Mouse (Mus musculus): ENCODE data around the gene Serpina10. TPM values are rescaled to one million over a fixed set of nuclear protein-coding genes. Genes with fewer than 3 reads are reported as not detected.

Gene Serpina10
- total and polyA plus RNA-seq, 3 experiments, result 0.07 to 0.12 TPM; not detected in 1

DNA sequence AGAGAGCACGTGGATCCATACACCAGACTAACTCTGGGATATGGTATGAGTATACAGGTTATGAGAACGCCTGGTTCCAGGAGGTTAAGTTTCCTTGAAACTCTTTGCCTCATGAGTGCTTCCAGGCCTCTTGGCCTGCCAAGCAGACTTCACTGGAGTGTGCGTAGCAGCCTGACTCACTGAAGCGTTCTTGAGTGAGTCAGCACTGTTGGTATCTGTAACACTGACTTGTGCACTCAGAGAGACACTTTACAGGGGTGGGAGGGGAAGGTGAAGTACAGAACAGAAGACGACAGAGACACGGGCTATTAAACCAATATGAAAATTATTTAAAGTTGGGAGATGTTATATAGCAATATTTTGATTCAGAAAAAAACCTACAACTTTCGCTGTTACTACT lies 66.1 kb downstream of the Serpina10 start:
- H3K9ac ChIP-seq (ENCODE audit: control insufficient read depth, low read depth, low read length, poor library complexity, severe bottlenecking), result no peak overlapping the region
- peak; percentile 25 for DNase-seq (ENCODE audit: low read depth, low spot score)
- H3K9me3 ChIP-seq (replicated peaks; ENCODE audit: insufficient read depth, low read length), result no peaks in the 10 kb centered on the region
- H3K36me3 ChIP-seq (ENCODE audit: control insufficient read depth in 1 of 2, insufficient read depth in 2 of 2, low read length in 2 of 2), result no peaks in the 10 kb centered on the region
- no peaks in the 10 kb centered on the region for H3K4me1 ChIP-seq (ENCODE audit: control insufficient read depth in 1 of 2, insufficient read depth in 2 of 2, low read length in 2 of 2)
- no peaks in the 10 kb centered on the region for H3K79me2 ChIP-seq (ENCODE audit: control insufficient read depth, insufficient read depth, low read length, poor library complexity)
- no peak overlapping the region for H3K4me3 ChIP-seq (ENCODE audit: control insufficient read depth in 1 of 2, insufficient read depth in 1 of 2, low read depth in 2 of 2, low read length in 2 of 2)
- TF ChIP-seq SMC3 (IDR thresholded peaks at IDR 0.05; ENCODE audit: low read depth, low read length), result no peak
- no peak for TF ChIP-seq SIN3A (IDR thresholded peaks at IDR 0.05; ENCODE audit: low read length)
- TF ChIP-seq JUND (IDR thresholded peaks at IDR 0.05; ENCODE audit: low read depth, low read length), result no peak
- no peak for TF ChIP-seq EP300 (IDR thresholded peaks at IDR 0.05; ENCODE audit: low read depth in 1 of 2, low read length in 2 of 2)
- no peak for TF ChIP-seq POLR2A (IDR thresholded peaks at IDR 0.05; ENCODE audit: control insufficient read depth in 1 of 2, insufficient read depth in 1 of 2, low read depth in 1 of 2, low read length in 2 of 2, poor library complexity in 1 of 2)
- TF ChIP-seq RCOR1 (IDR thresholded peaks at IDR 0.05; ENCODE audit: low read depth, low read length), result no peak
- no peak for TF ChIP-seq MXI1 (IDR thresholded peaks at IDR 0.05; ENCODE audit: low read depth, low read length)
- no peak for TF ChIP-seq CTCF (IDR thresholded peaks at IDR 0.05 in 2 of 3, conservative IDR thresholded peaks at IDR 0.05 in 1 of 3; ENCODE audit: control insufficient read depth in 1 of 3, insufficient read depth in 1 of 3, low read depth in 2 of 3, low read length in 3 of 3, poor library complexity in 1 of 3, severe bottlenecking in 1 of 3)
- TF ChIP-seq ZC3H11A (IDR thresholded peaks at IDR 0.05; ENCODE audit: low read depth, low read length), result no peak
- TF ChIP-seq TAL1 (IDR thresholded peaks at IDR 0.05; ENCODE audit: low read length), result no peak
- no peak for TF ChIP-seq MYC (IDR thresholded peaks at IDR 0.05; ENCODE audit: low read depth, low read length)
- no peak for TF ChIP-seq USF2 (IDR thresholded peaks at IDR 0.05; ENCODE audit: borderline replicate concordance in 1 of 2, insufficient read depth in 1 of 2, low read depth in 1 of 2, low read length in 2 of 2)
- no peak for TF ChIP-seq USF1 (IDR thresholded peaks at IDR 0.05; ENCODE audit: low read depth, low read length)
- TF ChIP-seq ZKSCAN1 (IDR thresholded peaks at IDR 0.05; ENCODE audit: low read depth, low read length), result no peak
- no peak for TF ChIP-seq ETS1 (IDR thresholded peaks at IDR 0.05; ENCODE audit: low read depth, low read length)
- TF ChIP-seq MYB (IDR thresholded peaks at IDR 0.05; ENCODE audit: low read depth, low read length), result no peak
- no peak for TF ChIP-seq RAD21 (IDR thresholded peaks at IDR 0.05; ENCODE audit: low read depth, low read length)
- TF ChIP-seq MAX (IDR thresholded peaks at IDR 0.05; ENCODE audit: low read length), result no peak
- TF ChIP-seq UBTF (IDR thresholded peaks at IDR 0.05; ENCODE audit: borderline replicate concordance, insufficient read depth, low read depth, low read length), result no peak
- no peak overlapping the region for H3K27ac ChIP-seq (ENCODE audit: control insufficient read depth, low read depth, low read length)
- no peaks in the 10 kb centered on the region for H3K27me3 ChIP-seq (ENCODE audit: control insufficient read depth in 1 of 2, insufficient read depth in 2 of 2, low read length in 2 of 2)

Other genes starting within 250 kb of the Serpina10 start
- 8.4 and 10.1 TPM in 2 replicates for gene Otub2, start 242.8 kb downstream of the Serpina10 start, total RNA-seq (2012; rRNA removed)
- 100 to 1,000 TPM in 1 of 2 experiments, 10 to 100 TPM in 1; 12.3 to 126 TPM for gene Otub2, start 242.8 kb downstream of the Serpina10 start, polyA plus RNA-seq (2012; ENCODE audit: insufficient read depth in 1 of 2, insufficient read length in 2 of 2, low read depth in 1 of 2, low replicate concordance in 2 of 2, missing spikeins in 1 of 2)
- gene 9330161L09Rik, start 223.6 kb downstream of the Serpina10 start, total RNA-seq (2012; rRNA removed), result 0.98 and 2.1 TPM in 2 replicates
- gene 9330161L09Rik, start 223.6 kb downstream of the Serpina10 start, polyA plus RNA-seq (2012; ENCODE audit: insufficient read depth in 1 of 2, insufficient read length in 2 of 2, low read depth in 1 of 2, low replicate concordance in 2 of 2, missing spikeins in 1 of 2), result 1 to 10 TPM in 1 of 2 experiments, not detected in 1; 1.8 TPM
- 107 and 113 TPM in 2 replicates for gene Ddx24, start 205.6 kb downstream of the Serpina10 start, total RNA-seq (2012; rRNA removed)
- 100 to 1,000 TPM; 124 to 876 TPM for gene Ddx24, start 205.6 kb downstream of the Serpina10 start, polyA plus RNA-seq (2012; ENCODE audit: insufficient read depth in 1 of 2, insufficient read length in 2 of 2, low read depth in 1 of 2, low replicate concordance in 2 of 2, missing spikeins in 1 of 2)
- gene Ifi27, start 197.2 kb downstream of the Serpina10 start, total RNA-seq (2012; rRNA removed), result 62.7 and 103 TPM in 2 replicates
- 100 to 1,000 TPM in 1 of 2 experiments, not detected in 1; 105 TPM for gene Ifi27, start 197.2 kb downstream of the Serpina10 start, polyA plus RNA-seq (2012; ENCODE audit: insufficient read depth in 1 of 2, insufficient read length in 2 of 2, low read depth in 1 of 2, low replicate concordance in 2 of 2, missing spikeins in 1 of 2)
- 3.2 and 4.4 TPM in 2 replicates for gene Ifi27l2a, start 187.8 kb downstream of the Serpina10 start, total RNA-seq (2012; rRNA removed)
- 1 to 10 TPM in 1 of 2 experiments, not detected in 1; 3.5 TPM for gene Ifi27l2a, start 187.8 kb downstream of the Serpina10 start, polyA plus RNA-seq (2012; ENCODE audit: insufficient read depth in 1 of 2, insufficient read length in 2 of 2, low read depth in 1 of 2, low replicate concordance in 2 of 2, missing spikeins in 1 of 2)
- gene Ifi27l2b, start 174.2 kb downstream of the Serpina10 start, total RNA-seq (2012; rRNA removed), result not detected in 2 replicates
- gene Ifi27l2b, start 174.2 kb downstream of the Serpina10 start, polyA plus RNA-seq (2012; ENCODE audit: insufficient read depth in 1 of 2, insufficient read length in 2 of 2, low read depth in 1 of 2, low replicate concordance in 2 of 2, missing spikeins in 1 of 2), result under 1 TPM in 1 of 2 experiments, not detected in 1; 0.07 TPM
- gene Ppp4r4, start 99.2 kb downstream of the Serpina10 start, total RNA-seq (2012; rRNA removed), result 1.0 and 1.3 TPM in 2 replicates
- gene Ppp4r4, start 99.2 kb downstream of the Serpina10 start, polyA plus RNA-seq (2012; ENCODE audit: insufficient read depth in 1 of 2, insufficient read length in 2 of 2, low read depth in 1 of 2, low replicate concordance in 2 of 2, missing spikeins in 1 of 2), result 1 to 10 TPM in 1 of 2 experiments, not detected in 1; 3.0 TPM
- gene Serpina6, start 25.8 kb upstream of the Serpina10 start, total RNA-seq (2012; rRNA removed), result not detected in 2 replicates
- gene Serpina6, start 25.8 kb upstream of the Serpina10 start, polyA plus RNA-seq (2012; ENCODE audit: insufficient read depth in 1 of 2, insufficient read length in 2 of 2, low read depth in 1 of 2, low replicate concordance in 2 of 2, missing spikeins in 1 of 2), result not detected
- gene Serpina16, start 44.7 kb upstream of the Serpina10 start, total RNA-seq (2012; rRNA removed), result not detected in 2 replicates
- not detected for gene Serpina16, start 44.7 kb upstream of the Serpina10 start, polyA plus RNA-seq (2012; ENCODE audit: insufficient read depth in 1 of 2, insufficient read length in 2 of 2, low read depth in 1 of 2, low replicate concordance in 2 of 2, missing spikeins in 1 of 2)
- gene Serpina1f, start 64.1 kb upstream of the Serpina10 start, total RNA-seq (2012; rRNA removed), result not detected in 2 replicates
- not detected for gene Serpina1f, start 64.1 kb upstream of the Serpina10 start, polyA plus RNA-seq (2012; ENCODE audit: insufficient read depth in 1 of 2, insufficient read length in 2 of 2, low read depth in 1 of 2, low replicate concordance in 2 of 2, missing spikeins in 1 of 2)
- gene Serpina1d, start 142.1 kb upstream of the Serpina10 start, total RNA-seq (2012; rRNA removed), result not detected in 2 replicates
- gene Serpina1d, start 142.1 kb upstream of the Serpina10 start, polyA plus RNA-seq (2012; ENCODE audit: insufficient read depth in 1 of 2, insufficient read length in 2 of 2, low read depth in 1 of 2, low replicate concordance in 2 of 2, missing spikeins in 1 of 2), result not detected
- not detected in 2 replicates for gene Serpina1b, start 198.9 kb upstream of the Serpina10 start, total RNA-seq (2012; rRNA removed)
- not detected for gene Serpina1b, start 198.9 kb upstream of the Serpina10 start, polyA plus RNA-seq (2012; ENCODE audit: insufficient read depth in 1 of 2, insufficient read length in 2 of 2, low read depth in 1 of 2, low replicate concordance in 2 of 2, missing spikeins in 1 of 2)
- gene Serpina1a, start 232.1 kb upstream of the Serpina10 start, total RNA-seq (2012; rRNA removed), result not detected in 2 replicates
- gene Serpina1a, start 232.1 kb upstream of the Serpina10 start, polyA plus RNA-seq (2012; ENCODE audit: insufficient read depth in 1 of 2, insufficient read length in 2 of 2, low read depth in 1 of 2, low replicate concordance in 2 of 2, missing spikeins in 1 of 2), result not detected

Data from MEL (cell line).